Mouse (Mus musculus) embryonic facial prominence, embryonic 11.5 days (tissue): Measurements from ENCODE around the gene Tnks2. TPM values are rescaled to one million over a fixed set of nuclear protein-coding genes. Genes with fewer than 3 reads are reported as not detected.

Experiments used
- ATAC-seq: fragments of 200-750 bp; cut with Nextera tagmentation; replicated peaks from 2 replicates; pipeline ENCODE4 v1.8.0; 2017; ENCODE audit warnings: low read depth; ENCODE audit not compliant: insufficient number of reproducible peaks, low FRiP score, low TSS enrichment
- DNase-seq: peaks from one replicate; pipeline ENCODE4 v3.0.0-alpha.2; 2015; ENCODE audit warnings: low spot score
- H3K27ac ChIP-seq: fragments of 300-500 bp; sonication (generic); replicated peaks from 2 replicates; pipeline ENCODE4 v1.5.1; 2014; ENCODE audit warnings: mild to moderate bottlenecking, low read depth, low read length, control low read depth
- H3K27me3 ChIP-seq: fragments of 300-500 bp; sonication (generic); 2 replicates; pipeline ENCODE4 v1.6.1; 2014; ENCODE audit warnings: mild to moderate bottlenecking, low read length, moderate library complexity, mixed read lengths; ENCODE audit not compliant: control insufficient read depth, insufficient read depth
- H3K36me3 ChIP-seq: fragments of 300-500 bp; sonication (generic); replicated peaks from 2 replicates; pipeline ENCODE4 v1.6.1; 2014; ENCODE audit warnings: low read depth, mild to moderate bottlenecking, low read length, moderate library complexity, mixed read lengths; ENCODE audit not compliant: control insufficient read depth, insufficient read depth
- H3K4me1 ChIP-seq: fragments of 300-500 bp; sonication (generic); 2 replicates; pipeline ENCODE4 v1.6.1; 2014; ENCODE audit warnings: low read length, mixed read lengths; ENCODE audit not compliant: control insufficient read depth, insufficient read depth
- H3K4me2 ChIP-seq: fragments of 300-500 bp; sonication (generic); 2 replicates; pipeline ENCODE4 v1.6.1; 2014; ENCODE audit warnings: low read depth, mild to moderate bottlenecking, control low read depth, low read length, moderate library complexity
- H3K4me3 ChIP-seq: fragments of 300-500 bp; sonication (generic); 2 replicates; pipeline ENCODE4 v1.5.1; 2014; ENCODE audit warnings: low read depth, low read length, control low read depth
- H3K9ac ChIP-seq: fragments of 300-500 bp; sonication (generic); replicated peaks from 2 replicates; pipeline ENCODE4 v1.6.1; 2014; ENCODE audit warnings: mild to moderate bottlenecking, control low read depth, low read length
- H3K9me3 ChIP-seq: fragments of 300-500 bp; sonication (generic); replicated peaks from 2 replicates; pipeline ENCODE4 v1.6.1; 2016; ENCODE audit warnings: mild to moderate bottlenecking, low read length, inconsistent platforms, mixed read lengths; ENCODE audit not compliant: control insufficient read depth
- WGBS: fragments of 180-500 bp; shearing (Covaris S2); extraction: QIAGEN DNeasy Blood & Tissue Kit; methylation state at CpG from one replicate; pipeline ENCODE4 v1.1.7; 2014; 5-methylcytosine and 5-hydroxymethylcytosine counted together
- polyA plus RNA-seq: library from polyadenylated mRNA; unstranded; fragments of >200 nt; fragmentation: Nextera tagmentation; extraction: Ambion mirVana; gene quantifications from 2 replicates; pipeline ENCODE4 v1.2.1, GENCODE M21; 2014

Tnks2 gene
- polyA plus RNA-seq, 1 experiment from 2014 or later = 92.3 TPM

DNA sequence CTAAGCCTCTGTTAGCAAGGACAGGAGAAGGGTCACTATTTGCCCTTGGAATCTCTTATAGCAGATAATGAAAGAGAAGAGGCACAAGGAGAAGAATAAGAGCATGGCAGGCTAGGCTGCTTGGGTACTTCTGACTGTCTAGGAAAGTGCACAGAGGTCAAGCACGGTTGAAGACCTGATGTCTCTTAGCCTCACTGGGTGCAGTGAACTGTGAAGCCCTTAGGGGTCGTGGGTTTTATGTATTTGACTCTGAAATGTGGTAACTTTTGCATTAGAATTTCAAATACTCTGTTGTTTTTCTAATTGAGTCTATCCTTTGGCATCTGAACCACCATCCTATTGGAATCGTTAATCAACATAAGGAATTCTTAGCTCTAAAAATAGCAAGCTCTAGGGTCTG, 53.7 kb downstream of the Tnks2 start:
- H3K4me2 ChIP-seq = no peak overlapping the region
- ATAC-seq (no peak), DNase-seq (no peak)
- H3K4me1 ChIP-seq = no peaks in the 10 kb centered on the region
- no peak overlapping the region for H3K9ac ChIP-seq
- H3K4me3 ChIP-seq = no peak overlapping the region
- H3K36me3 ChIP-seq = peaks cover 9% of the 10 kb centered on the region
- no peak overlapping the region for H3K27ac ChIP-seq
- no peaks in the 10 kb centered on the region for H3K27me3 ChIP-seq
- H3K9me3 ChIP-seq = no peaks in the 10 kb centered on the region
- WGBS = 81% methylated on average over 3 of the region's 3 CpGs

DNA sequence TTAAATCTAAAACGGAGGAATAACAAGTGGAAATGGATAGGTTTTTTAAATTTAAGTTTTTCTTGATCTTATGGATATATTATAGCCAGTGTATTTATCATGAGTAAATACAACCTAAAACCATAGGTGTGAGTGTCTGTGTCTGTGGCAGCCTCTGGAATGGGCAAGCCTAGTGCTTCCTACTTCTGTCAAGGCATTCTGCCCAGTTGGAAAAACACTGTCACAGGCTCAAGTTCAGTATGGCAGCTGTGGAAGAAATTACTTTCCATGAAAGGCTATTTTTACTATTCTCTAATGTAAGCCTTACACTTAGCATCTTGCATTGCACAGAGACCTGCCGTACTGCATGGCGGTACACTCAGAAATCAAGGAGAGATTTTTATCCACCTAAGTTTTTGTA, 57.7 kb downstream of the Tnks2 start:
- no peak overlapping the region for H3K27ac ChIP-seq
- 98% methylated on average over 3 of the region's 3 CpGs for WGBS
- no peak overlapping the region for H3K9ac ChIP-seq
- no peak overlapping the region for H3K4me2 ChIP-seq
- no peak overlapping the region for H3K4me3 ChIP-seq
- H3K9me3 ChIP-seq = no peaks in the 10 kb centered on the region
- ATAC-seq = no peak
- H3K36me3 ChIP-seq = no peaks in the 10 kb centered on the region; the same call in 1 of the 2 replicates
- H3K4me1 ChIP-seq = no peaks in the 10 kb centered on the region
- no peaks in the 10 kb centered on the region for H3K27me3 ChIP-seq
- DNase-seq = no peak

DNA sequence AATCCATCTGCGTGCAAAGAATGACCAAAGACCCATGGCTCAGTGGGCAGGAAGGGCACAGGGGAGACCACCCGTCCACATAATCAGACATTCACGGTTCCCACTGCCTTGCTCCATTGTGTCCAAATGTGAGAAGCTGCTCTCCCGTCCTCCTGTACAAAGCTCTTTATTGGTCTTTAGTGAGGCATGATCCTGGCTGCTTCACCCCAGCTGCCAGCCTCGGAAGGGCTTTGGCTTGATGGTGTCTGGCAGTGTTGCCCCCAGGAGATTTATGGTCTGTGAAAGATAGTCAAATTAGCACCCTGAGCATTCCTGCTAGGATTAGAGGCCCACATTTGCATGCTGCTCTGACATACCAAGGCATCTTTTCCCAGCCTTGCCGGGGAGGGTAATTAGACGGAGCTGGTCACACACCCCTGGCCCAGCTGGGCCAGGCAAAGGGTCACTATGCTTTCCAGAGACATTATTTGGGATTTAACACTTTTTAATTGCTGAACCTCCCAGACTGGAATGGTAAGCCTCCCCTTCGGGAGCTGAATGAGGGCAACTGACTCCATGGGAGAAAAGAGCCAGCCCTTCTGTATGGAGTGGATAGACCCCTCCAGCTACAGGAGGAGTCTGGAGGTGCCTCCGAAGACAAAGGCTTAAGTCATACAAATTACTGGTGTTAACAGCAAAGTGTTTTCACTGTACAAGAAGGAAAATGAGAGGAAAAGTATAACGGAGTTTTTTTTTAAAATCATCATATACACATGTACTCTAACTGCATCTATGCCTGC, 62.9 kb downstream of the Tnks2 start:
- Histone ChIP-seq H3K4me1 (no peaks in the 10 kb centered on the region), H3K9ac (no peak overlapping the region), H3K4me2 (no peak overlapping the region), H3K27ac (no peak overlapping the region; the same call in 1 of the 2 replicates), H3K9me3 (no peaks in the 10 kb centered on the region), H3K4me3 (no peak overlapping the region), H3K36me3 (no peaks in the 10 kb centered on the region), H3K27me3 (no peaks in the 10 kb centered on the region)
- ATAC-seq (peak; percentile 76), DNase-seq (no peak)
- WGBS = 16% methylated on average over 10 of the region's 10 CpGs

DNA sequence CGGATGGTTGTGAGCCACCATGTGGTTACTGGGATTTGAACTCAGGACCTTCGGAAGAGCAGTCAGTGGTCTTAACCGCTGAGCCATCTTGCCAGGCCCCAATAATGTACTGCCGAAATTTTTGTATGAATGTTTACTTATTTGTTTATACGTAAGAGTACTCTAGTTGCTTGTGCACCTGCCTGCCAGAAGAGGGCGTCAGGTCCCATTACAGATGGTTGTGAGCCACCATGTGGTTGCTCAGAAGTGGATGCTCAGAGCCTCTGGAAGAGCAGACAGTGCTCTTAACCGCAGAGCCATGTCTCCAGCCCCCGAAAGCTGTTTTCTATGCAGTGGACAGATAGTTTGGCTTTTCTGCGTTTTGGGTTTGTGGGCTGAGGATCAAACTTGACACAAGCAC, 63.7 kb downstream of the Tnks2 start:
- no peaks in the 10 kb centered on the region for H3K4me1 ChIP-seq
- no peaks in the 10 kb centered on the region for H3K9me3 ChIP-seq
- H3K4me3 ChIP-seq = no peak overlapping the region
- H3K36me3 ChIP-seq = no peaks in the 10 kb centered on the region
- peak; percentile 44 for DNase-seq
- WGBS = 41% methylated on average over 9 of the region's 9 CpGs
- ATAC-seq = no peak
- H3K9ac ChIP-seq = no peak overlapping the region
- H3K4me2 ChIP-seq = no peak overlapping the region
- H3K27me3 ChIP-seq = no peaks in the 10 kb centered on the region
- no peak overlapping the region for H3K27ac ChIP-seq

DNA sequence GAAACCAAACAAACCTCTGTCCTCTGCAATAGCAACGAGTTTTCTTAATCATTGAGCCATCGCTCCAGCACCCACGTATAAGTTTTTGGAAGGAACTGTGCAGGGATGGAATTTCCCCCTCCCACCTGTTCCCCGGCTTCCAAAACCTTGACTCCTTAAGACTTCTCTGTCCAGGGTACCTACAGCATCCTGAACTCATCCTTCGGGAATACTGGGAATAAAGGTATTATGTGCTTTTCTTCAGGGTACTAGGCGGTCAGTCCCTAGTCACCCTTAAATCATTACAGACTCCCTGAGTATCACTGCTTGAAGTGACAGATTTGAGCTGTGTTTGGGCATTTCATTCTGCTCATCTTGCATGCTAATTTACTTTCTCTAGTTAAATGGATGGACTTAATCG, 69.3 kb downstream of the Tnks2 start:
- no peak overlapping the region for H3K4me3 ChIP-seq
- WGBS = 38% methylated on average over 7 of the region's 7 CpGs
- no peak for ATAC-seq
- H3K36me3 ChIP-seq = no peaks in the 10 kb centered on the region
- no peaks in the 10 kb centered on the region for H3K27me3 ChIP-seq
- no peaks in the 10 kb centered on the region for H3K9me3 ChIP-seq
- H3K27ac ChIP-seq = no peak overlapping the region; the same call in 1 of the 2 replicates
- no peak for DNase-seq
- no peak overlapping the region for H3K9ac ChIP-seq
- no peak overlapping the region for H3K4me2 ChIP-seq
- no peaks in the 10 kb centered on the region for H3K4me1 ChIP-seq

DNA sequence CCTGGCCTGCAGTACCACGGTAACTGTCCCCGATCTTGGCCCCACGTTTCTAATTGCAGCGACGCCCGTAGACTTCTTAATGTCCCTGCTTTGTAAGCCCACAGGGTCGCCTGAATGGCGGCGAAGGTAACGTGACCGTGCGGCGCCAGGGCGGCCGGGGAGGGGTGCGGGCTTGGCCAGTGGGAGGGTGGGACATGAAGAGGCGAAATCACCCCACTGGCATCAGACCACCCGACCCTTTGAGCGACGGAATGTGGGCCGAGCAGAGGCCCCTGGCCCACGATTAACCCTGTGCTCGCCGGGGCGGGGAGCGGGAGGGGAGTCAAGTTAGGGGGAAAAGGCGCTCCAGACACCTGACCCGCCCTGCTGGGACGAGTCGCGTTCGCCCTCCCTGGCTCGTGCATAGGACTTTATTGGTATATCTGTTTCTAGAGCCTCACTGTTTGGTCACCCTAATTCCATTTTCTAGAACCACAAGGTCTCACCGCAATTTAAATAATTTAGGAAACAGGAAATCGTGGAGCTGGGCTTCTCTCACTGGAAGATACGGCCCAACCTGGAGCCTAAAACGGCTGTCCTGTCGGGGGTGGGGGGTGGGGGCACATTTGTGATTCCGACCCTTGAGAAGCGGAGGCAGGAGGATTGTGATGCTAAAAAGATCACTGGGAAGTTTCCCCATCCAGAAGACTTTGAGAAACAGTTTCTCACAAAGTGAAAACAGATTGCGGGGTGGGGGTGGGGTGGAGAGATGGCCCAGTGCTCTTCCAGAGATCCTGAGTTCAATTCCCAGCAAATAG, 70.4 kb downstream of the Tnks2 start:
- peak; percentile 91 for ATAC-seq
- H3K4me2 ChIP-seq = peak overlapping the region; percentile 75
- no peaks in the 10 kb centered on the region for H3K4me1 ChIP-seq
- no peaks in the 10 kb centered on the region for H3K27me3 ChIP-seq
- WGBS = 2% methylated on average over 41 of the region's 41 CpGs
- no peaks in the 10 kb centered on the region for H3K9me3 ChIP-seq
- H3K9ac ChIP-seq = peak overlapping the region; percentile 69
- H3K4me3 ChIP-seq = peak overlapping the region; percentile 44
- peak overlapping the region; percentile 72 for H3K27ac ChIP-seq
- peak; percentile 83 for DNase-seq
- no peaks in the 10 kb centered on the region for H3K36me3 ChIP-seq

DNA sequence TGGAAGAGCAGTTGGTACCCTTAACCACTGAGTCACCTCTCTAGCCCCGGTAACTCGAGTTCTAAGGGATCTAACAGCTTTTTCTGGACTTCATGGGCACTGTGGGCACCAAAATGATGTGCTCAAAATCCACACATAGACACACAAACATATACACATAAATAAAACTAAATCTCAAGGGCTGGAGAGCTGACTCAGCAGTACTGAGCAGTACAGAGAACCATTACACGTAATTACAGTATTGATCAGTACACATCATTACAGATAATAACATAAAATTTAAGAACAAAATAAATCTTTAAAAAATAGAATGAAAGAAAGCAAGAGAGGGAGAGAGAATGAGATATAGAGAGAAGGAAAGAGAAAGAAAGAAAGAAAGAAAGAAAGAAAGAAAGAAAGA, 75.1 kb downstream of the Tnks2 start:
- Histone ChIP-seq H3K9me3 (no peaks in the 10 kb centered on the region), H3K4me3 (no peak overlapping the region), H3K27me3 (no peaks in the 10 kb centered on the region), H3K4me1 (no peaks in the 10 kb centered on the region), H3K36me3 (no peaks in the 10 kb centered on the region), H3K27ac (no peak overlapping the region), H3K9ac (no peak overlapping the region), H3K4me2 (no peak overlapping the region)
- ATAC-seq (no peak), DNase-seq (no peak)
- WGBS = 81% methylated on average over 3 of the region's 3 CpGs

DNA sequence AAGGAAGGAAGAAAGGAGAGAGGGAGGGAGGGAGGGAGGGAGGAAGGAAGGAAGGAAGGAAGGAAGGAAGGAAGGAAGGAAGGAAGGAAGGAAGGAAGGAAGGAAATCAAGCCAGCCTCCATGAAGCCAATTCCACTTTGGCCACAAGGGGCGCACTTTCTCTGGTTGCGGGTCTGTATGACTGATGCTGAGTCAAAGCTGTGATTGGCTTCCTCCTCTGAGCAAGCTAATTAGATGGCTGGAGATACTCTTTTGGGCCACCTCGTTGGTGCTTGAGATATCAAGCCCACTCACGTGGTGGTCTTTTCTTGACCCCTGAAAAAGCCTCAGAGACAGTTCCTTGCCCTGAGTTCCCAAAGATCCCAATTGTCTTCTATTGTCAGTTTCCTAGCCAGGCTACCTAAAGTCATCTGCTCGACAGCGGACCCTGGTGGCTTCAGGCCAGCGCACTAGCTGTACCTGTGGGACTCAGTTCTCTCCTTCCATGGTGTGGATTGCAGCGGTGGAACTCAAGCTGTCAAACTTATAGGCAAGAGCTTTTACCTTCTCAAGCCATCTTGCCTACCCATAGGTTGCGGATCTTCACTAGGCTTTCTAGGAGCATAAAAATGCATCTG, 75.8 kb downstream of the Tnks2 start:
- Histone ChIP-seq H3K4me1 (no peaks in the 10 kb centered on the region), H3K27ac (no peak overlapping the region), H3K9ac (no peak overlapping the region), H3K9me3 (no peaks in the 10 kb centered on the region), H3K27me3 (no peaks in the 10 kb centered on the region), H3K4me3 (no peak overlapping the region), H3K36me3 (no peaks in the 10 kb centered on the region), H3K4me2 (no peak overlapping the region)
- DNase-seq (peak; percentile 77), ATAC-seq (no peak)
- WGBS = 22% methylated on average over 9 of the region's 9 CpGs
